In the genomic region with DNA sequence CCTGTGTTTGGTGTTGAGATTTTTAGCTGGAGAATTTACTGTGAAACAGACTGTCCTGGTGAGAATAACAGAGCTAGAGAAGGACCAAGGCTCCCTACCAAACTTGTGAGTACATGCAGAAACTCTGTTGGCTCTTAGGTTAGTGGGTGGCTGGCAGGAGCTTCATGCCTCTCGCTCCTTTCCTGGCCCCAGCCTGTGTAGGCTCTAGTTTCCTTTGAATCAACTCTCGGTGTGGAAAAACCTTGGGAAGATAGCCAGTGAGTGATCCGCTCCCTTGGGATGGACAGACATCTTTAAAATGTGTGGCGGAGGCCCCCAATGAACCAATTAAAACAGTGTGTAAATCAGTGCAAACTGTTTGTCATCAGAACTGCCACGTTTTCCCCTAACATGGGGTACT, we compare ENCODE assay signal across 15 mouse cellular contexts. TPM values are rescaled to one million over a fixed set of nuclear protein-coding genes. Genes with fewer than 3 reads are reported as not detected.
DNase-seq lines count a peak whose midpoint lies in the region; ATAC-seq and TF ChIP-seq lines count a peak whose summit lies in the region.
"Had no signal": no experiment of that assay in that cellular context is flagged by ENCODE, and none has a peak within 500 bp of the region (broad histone marks: within the 10 kb centered on the region; RNA-seq: fewer than 3 reads in every experiment).

No protein-coding gene starts in this region.

- intact Hi-C loops in heart, postnatal 25 days (cut with DNase I), result loop anchor here (10.0 kb wide), 1 partner anchor 1458 kb away; no protein-coding TSS in a partner anchor

- no peaks in the 10 kb centered on the region for H3K36me3 ChIP-seq in lung, embryonic 15.5 days
- no peaks in the 10 kb centered on the region for H3K36me3 ChIP-seq in heart, embryonic 15.5 days
- no peaks in the 10 kb centered on the region for H3K36me3 ChIP-seq in forebrain, postnatal 0 days (ENCODE audit: insufficient read depth)
- H3K36me3 ChIP-seq: kidney, embryonic 15.5 days had no signal

- ATAC-seq in lung, embryonic 15.5 days (ENCODE audit: borderline replicate concordance, extremely low read depth, low FRiP score, low TSS enrichment), result no peak
- ATAC-seq in heart, embryonic 15.5 days (replicated peaks; ENCODE audit: insufficient number of reproducible peaks, insufficient read depth, low FRiP score, low read depth), result no peak
- no peak for ATAC-seq in forebrain, postnatal 0 days
- ATAC-seq: forebrain, embryonic 14.5 days; Patski had no signal

- H3K27me3 ChIP-seq in lung, embryonic 15.5 days, result no peaks in the 10 kb centered on the region
- no peaks in the 10 kb centered on the region for H3K27me3 ChIP-seq in heart, embryonic 15.5 days
- H3K27me3 ChIP-seq in forebrain, postnatal 0 days (ENCODE audit: insufficient read depth, low read length), result no peaks in the 10 kb centered on the region
- H3K27me3 ChIP-seq: kidney, embryonic 15.5 days; Patski had no signal

- peaks cover 66% of the 10 kb centered on the region for H3K4me1 ChIP-seq in lung, embryonic 15.5 days
- H3K4me1 ChIP-seq in heart, embryonic 15.5 days (replicated peaks), result peaks cover 84% of the 10 kb centered on the region
- H3K4me1 ChIP-seq in forebrain, postnatal 0 days (ENCODE audit: insufficient read depth), result 0 out of 2 replicates have a peak, but pooled peaks cover 4% of the 10 kb centered on the region

- H3K27ac ChIP-seq in lung, embryonic 15.5 days, result peak overlapping the region; percentile 16
- peak overlapping the region; percentile 91 for H3K27ac ChIP-seq in heart, embryonic 15.5 days
- H3K27ac ChIP-seq in forebrain, postnatal 0 days (ENCODE audit: low read depth, low read length), result no peak overlapping the region
- H3K27ac ChIP-seq: hindbrain, embryonic 14.5 days had no signal

- H3K4me2 ChIP-seq in lung, embryonic 15.5 days, result no peak overlapping the region
- peak overlapping the region; percentile 49 for H3K4me2 ChIP-seq in heart, embryonic 15.5 days
- H3K4me2 ChIP-seq in forebrain, postnatal 0 days (ENCODE audit: low read depth), result no peak overlapping the region
- H3K4me2 ChIP-seq: hindbrain, embryonic 14.5 days; kidney, embryonic 15.5 days; midbrain, embryonic 11.5 days had no signal

- DNase-seq in heart, adult 11 months, result peak; percentile 93
- DNase-seq in heart, postnatal 25 days (ENCODE audit: low spot score), result no peak
- no peak for DNase-seq in lung, postnatal 36 days
- DNase-seq in testis, postnatal 10 days (ENCODE audit: low spot score), result peak; percentile 51
- no peak for DNase-seq in forebrain, postnatal 0 days
- DNase-seq: cerebellum, adult 8-10 months; left cerebral cortex, postnatal 4 days; thymus, postnatal 14 days had no signal

- 77% methylated on average over 5 of the region's 5 CpGs for WGBS in lung, embryonic 15.5 days
- WGBS in heart, embryonic 15.5 days, result 42% methylated on average over 5 of the region's 5 CpGs
- 42% methylated on average over 5 of the region's 5 CpGs for WGBS in forebrain, postnatal 0 days

- TF ChIP-seq CTCF in forebrain, postnatal 0 days (IDR thresholded peaks at IDR 0.05; ENCODE audit: low read depth), result no peak

- no peak overlapping the region for H3K9ac ChIP-seq in lung, embryonic 15.5 days
- H3K9ac ChIP-seq in heart, embryonic 15.5 days, result 0 out of 2 replicates have a peak overlapping the region, but pooled peaks have one; percentile 8
- no peak overlapping the region for H3K9ac ChIP-seq in forebrain, postnatal 0 days
- H3K9ac ChIP-seq: hindbrain, embryonic 14.5 days; kidney, embryonic 15.5 days had no signal

- H3K4me3 ChIP-seq in lung, embryonic 15.5 days, result no peak overlapping the region
- H3K4me3 ChIP-seq in heart, embryonic 15.5 days, result no peak overlapping the region
- no peak overlapping the region for H3K4me3 ChIP-seq in forebrain, postnatal 0 days (ENCODE audit: low read depth, low read length)
- H3K4me3 ChIP-seq: kidney, embryonic 15.5 days had no signal

- no peaks in the 10 kb centered on the region for H3K9me3 ChIP-seq in lung, embryonic 15.5 days
- H3K9me3 ChIP-seq in heart, embryonic 15.5 days (replicated peaks), result no peaks in the 10 kb centered on the region
- H3K9me3 ChIP-seq in forebrain, postnatal 0 days (ENCODE audit: low read length), result no peaks in the 10 kb centered on the region
- H3K9me3 ChIP-seq: kidney, embryonic 15.5 days had no signal

RNA-seq across cellular contexts. Expression of a gene that starts 55.5 kb away (rescaled TPM):
- 10 to 100 TPM; 78.6 to 79.5 TPM for total RNA-seq in heart, postnatal 25 days (2021)
- 12.2 and 13.8 TPM in 2 replicates for polyA plus RNA-seq in lung, embryonic 15.5 days (2015; fragmentation: Nextera tagmentation; extraction: Ambion mirVana)
- polyA plus RNA-seq in heart, embryonic 15.5 days (2015; fragmentation: Nextera tagmentation; extraction: Ambion mirVana), result 20.9 and 21.4 TPM in 2 replicates
- 93.6 and 94.7 TPM in 2 replicates for total RNA-seq in forebrain, postnatal 0 days (2014; rRNA removed)
- polyA plus RNA-seq in forebrain, postnatal 0 days (2015; fragmentation: Nextera tagmentation; extraction: Ambion mirVana), result 16.0 and 25.2 TPM in 2 replicates

Comparison
In these comparisons a context has a peak if more than half of its experiments do, and no peak if none do; other contexts are left out.
1. DNase-seq: peak in heart, adult 11 months (single experiment) and testis, postnatal 10 days (single experiment); none in heart, postnatal 25 days (single experiment), lung, postnatal 36 days (single experiment) and forebrain, postnatal 0 days (single experiment).